Mouse (Mus musculus): ENCODE data around the gene Anks6. TPM values are rescaled to one million over a fixed set of nuclear protein-coding genes. Genes with fewer than 3 reads are reported as not detected.

Gene Anks6
- total and polyA plus RNA-seq, 3 experiments = not detected

DNA sequence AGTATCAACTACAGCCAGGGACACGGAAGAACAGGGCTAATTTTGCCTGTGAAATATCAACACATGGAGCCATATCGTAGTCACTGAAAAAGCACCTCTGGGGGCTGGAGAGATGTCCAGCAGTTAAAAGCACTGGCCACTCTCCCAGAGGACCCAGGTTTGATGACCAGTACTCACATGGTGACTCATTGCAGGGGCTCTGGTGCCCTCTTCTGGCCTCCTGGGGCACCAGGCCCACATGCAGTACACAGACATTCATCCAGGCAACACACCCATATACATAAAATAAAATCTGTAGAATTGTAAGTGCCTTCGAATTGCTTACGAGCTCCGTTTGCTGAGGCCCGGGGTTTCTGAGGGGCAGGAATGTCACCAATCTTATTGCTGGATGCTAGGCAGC lies 10.3 kb downstream of the Anks6 start:
- H3K4me3 ChIP-seq (ENCODE audit: control insufficient read depth in 1 of 2, insufficient read depth in 1 of 2, low read depth in 2 of 2, low read length in 2 of 2) = no peak overlapping the region
- DNase-seq (ENCODE audit: low read depth, low spot score) = no peak
- H3K9me3 ChIP-seq (replicated peaks; ENCODE audit: insufficient read depth, low read length) = no peaks in the 10 kb centered on the region
- no peak overlapping the region for H3K9ac ChIP-seq (ENCODE audit: control insufficient read depth, low read depth, low read length, poor library complexity, severe bottlenecking)
- H3K27ac ChIP-seq (ENCODE audit: control insufficient read depth, low read depth, low read length) = no peak overlapping the region
- no peaks in the 10 kb centered on the region for H3K4me1 ChIP-seq (ENCODE audit: control insufficient read depth in 1 of 2, insufficient read depth in 2 of 2, low read length in 2 of 2)
- H3K79me2 ChIP-seq (ENCODE audit: control insufficient read depth, insufficient read depth, low read length, poor library complexity) = no peaks in the 10 kb centered on the region
- no peaks in the 10 kb centered on the region for H3K36me3 ChIP-seq (ENCODE audit: control insufficient read depth in 1 of 2, insufficient read depth in 2 of 2, low read length in 2 of 2)
- no peaks in the 10 kb centered on the region for H3K27me3 ChIP-seq (ENCODE audit: control insufficient read depth in 1 of 2, insufficient read depth in 2 of 2, low read length in 2 of 2)
- TF ChIP-seq POLR2AphosphoS5 (IDR thresholded peaks at IDR 0.05; ENCODE audit: borderline replicate concordance, low read depth, low read length) = no peak
- peak; percentile 32 for TF ChIP-seq SMC3 (IDR thresholded peaks at IDR 0.05; ENCODE audit: low read depth, low read length)
- TF ChIP-seq MYC (IDR thresholded peaks at IDR 0.05; ENCODE audit: low read depth, low read length) = no peak
- peak in 2 of 3 experiments; percentile 42 to 57; a peak in 4 of 6 replicates for TF ChIP-seq CTCF (IDR thresholded peaks at IDR 0.05 in 2 of 3, conservative IDR thresholded peaks at IDR 0.05 in 1 of 3; ENCODE audit: control insufficient read depth in 1 of 3, insufficient read depth in 1 of 3, low read depth in 2 of 3, low read length in 3 of 3, poor library complexity in 1 of 3, severe bottlenecking in 1 of 3)
- peak; percentile 27 for TF ChIP-seq RAD21 (IDR thresholded peaks at IDR 0.05; ENCODE audit: low read depth, low read length)

DNA sequence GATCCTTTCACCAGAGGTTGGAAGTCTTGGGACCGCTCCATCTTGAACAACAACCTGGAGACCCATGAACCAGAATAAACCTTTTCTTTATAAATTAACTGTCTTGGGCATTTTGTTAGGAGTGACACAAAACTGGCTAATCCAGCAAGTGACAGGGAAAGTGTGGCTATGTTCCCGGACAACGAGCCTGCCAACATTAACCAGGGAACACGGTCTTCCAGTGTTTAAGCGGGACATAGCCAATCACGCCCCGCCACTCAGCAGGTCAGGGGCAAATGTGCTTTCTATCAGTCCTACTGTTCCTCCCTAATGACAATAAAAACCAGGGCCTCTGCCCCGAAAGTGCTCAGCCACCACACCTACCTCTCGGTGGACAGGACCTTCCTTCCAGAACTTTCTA lies 13.4 kb downstream of the Anks6 start:
- DNase-seq (ENCODE audit: low read depth, low spot score) = no peak
- Histone ChIP-seq H3K27ac (ENCODE audit: control insufficient read depth, low read depth, low read length) (no peak overlapping the region), H3K9ac (ENCODE audit: control insufficient read depth, low read depth, low read length, poor library complexity, severe bottlenecking) (no peak overlapping the region), H3K79me2 (ENCODE audit: control insufficient read depth, insufficient read depth, low read length, poor library complexity) (no peaks in the 10 kb centered on the region), H3K4me1 (ENCODE audit: control insufficient read depth in 1 of 2, insufficient read depth in 2 of 2, low read length in 2 of 2) (no peaks in the 10 kb centered on the region), H3K27me3 (ENCODE audit: control insufficient read depth in 1 of 2, insufficient read depth in 2 of 2, low read length in 2 of 2) (no peaks in the 10 kb centered on the region; a peak in 1 of 4 replicates), H3K9me3 (replicated peaks; ENCODE audit: insufficient read depth, low read length) (no peaks in the 10 kb centered on the region), H3K36me3 (ENCODE audit: control insufficient read depth in 1 of 2, insufficient read depth in 2 of 2, low read length in 2 of 2) (no peaks in the 10 kb centered on the region), H3K4me3 (ENCODE audit: control insufficient read depth in 1 of 2, insufficient read depth in 1 of 2, low read depth in 2 of 2, low read length in 2 of 2) (no peak overlapping the region)
- TF ChIP-seq MYC (IDR thresholded peaks at IDR 0.05; ENCODE audit: low read depth, low read length) (no peak), ZNF384 (IDR thresholded peaks at IDR 0.05; ENCODE audit: low read depth, low read length) (no peak), POLR2AphosphoS5 (IDR thresholded peaks at IDR 0.05; ENCODE audit: borderline replicate concordance, low read depth, low read length) (no peak), GATA1 (IDR thresholded peaks at IDR 0.05; ENCODE audit: low read depth, low read length) (no peak)

DNA sequence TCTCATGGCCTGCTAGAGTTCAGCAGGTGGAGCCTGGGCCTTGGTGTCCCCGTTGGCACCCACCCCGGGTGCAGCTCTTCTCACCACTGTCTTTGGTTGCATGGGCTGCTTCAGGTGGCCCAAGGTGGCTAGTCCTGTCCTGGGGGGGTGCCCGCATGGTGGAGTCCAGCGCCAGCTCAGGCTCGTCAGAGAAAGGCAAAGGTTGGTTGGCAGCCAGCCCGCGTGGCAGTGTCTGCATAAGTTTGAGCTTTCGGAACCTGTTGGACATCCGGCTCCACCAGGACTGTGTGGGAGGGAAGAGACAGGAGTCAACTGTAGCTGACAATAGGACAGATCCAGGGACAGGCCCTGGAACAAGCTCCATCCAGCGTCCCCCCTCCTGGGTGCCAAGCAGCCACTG lies 17.6 kb downstream of the Anks6 start:
- no peaks in the 10 kb centered on the region for H3K9me3 ChIP-seq (replicated peaks; ENCODE audit: insufficient read depth, low read length)
- TF ChIP-seq GATA1 (IDR thresholded peaks at IDR 0.05; ENCODE audit: low read depth, low read length) = no peak
- no peak for TF ChIP-seq NELFE (IDR thresholded peaks at IDR 0.05; ENCODE audit: low read depth, low read length)
- no peak for TF ChIP-seq BHLHE40 (IDR thresholded peaks at IDR 0.05; ENCODE audit: borderline replicate concordance, low read depth, low read length)
- TF ChIP-seq JUND (IDR thresholded peaks at IDR 0.05; ENCODE audit: low read depth, low read length) = no peak
- TF ChIP-seq MYC (IDR thresholded peaks at IDR 0.05; ENCODE audit: low read depth, low read length) = no peak
- TF ChIP-seq MAX (IDR thresholded peaks at IDR 0.05; ENCODE audit: low read length) = no peak
- TF ChIP-seq GABPA (IDR thresholded peaks at IDR 0.05; ENCODE audit: low read depth, low read length) = no peak
- no peak for TF ChIP-seq EP300 (IDR thresholded peaks at IDR 0.05; ENCODE audit: low read depth in 1 of 2, low read length in 2 of 2)
- no peak for TF ChIP-seq POLR2AphosphoS5 (IDR thresholded peaks at IDR 0.05; ENCODE audit: borderline replicate concordance, low read depth, low read length)
- no peak for TF ChIP-seq RAD21 (IDR thresholded peaks at IDR 0.05; ENCODE audit: low read depth, low read length)
- no peak for TF ChIP-seq UBTF (IDR thresholded peaks at IDR 0.05; ENCODE audit: borderline replicate concordance, insufficient read depth, low read depth, low read length)
- no peak for TF ChIP-seq ELF1 (IDR thresholded peaks at IDR 0.05; ENCODE audit: low read depth, low read length)
- TF ChIP-seq TAL1 (IDR thresholded peaks at IDR 0.05; ENCODE audit: low read length) = no peak
- TF ChIP-seq TCF12 (IDR thresholded peaks at IDR 0.05; ENCODE audit: low read depth, low read length) = no peak
- TF ChIP-seq CHD2 (IDR thresholded peaks at IDR 0.05; ENCODE audit: low read length) = no peak
- no peak overlapping the region for H3K9ac ChIP-seq (ENCODE audit: control insufficient read depth, low read depth, low read length, poor library complexity, severe bottlenecking)
- no peaks in the 10 kb centered on the region for H3K36me3 ChIP-seq (ENCODE audit: control insufficient read depth in 1 of 2, insufficient read depth in 2 of 2, low read length in 2 of 2)
- no peak overlapping the region for H3K4me3 ChIP-seq (ENCODE audit: control insufficient read depth in 1 of 2, insufficient read depth in 1 of 2, low read depth in 2 of 2, low read length in 2 of 2)
- no peaks in the 10 kb centered on the region for H3K4me1 ChIP-seq (ENCODE audit: control insufficient read depth in 1 of 2, insufficient read depth in 2 of 2, low read length in 2 of 2)
- H3K79me2 ChIP-seq (ENCODE audit: control insufficient read depth, insufficient read depth, low read length, poor library complexity) = no peaks in the 10 kb centered on the region
- H3K27ac ChIP-seq (ENCODE audit: control insufficient read depth, low read depth, low read length) = no peak overlapping the region
- no peaks in the 10 kb centered on the region; a peak in 1 of 4 replicates for H3K27me3 ChIP-seq (ENCODE audit: control insufficient read depth in 1 of 2, insufficient read depth in 2 of 2, low read length in 2 of 2)
- no peak for DNase-seq (ENCODE audit: low read depth, low spot score)

Data from MEL (cell line).